Mouse (Mus musculus): Measurements from ENCODE around the gene Smyd4. TPM values are rescaled to one million over a fixed set of nuclear protein-coding genes. Genes with fewer than 3 reads are reported as not detected.

The Smyd4 gene
- polyA plus RNA-seq, 1 experiment, result not detected

DNA sequence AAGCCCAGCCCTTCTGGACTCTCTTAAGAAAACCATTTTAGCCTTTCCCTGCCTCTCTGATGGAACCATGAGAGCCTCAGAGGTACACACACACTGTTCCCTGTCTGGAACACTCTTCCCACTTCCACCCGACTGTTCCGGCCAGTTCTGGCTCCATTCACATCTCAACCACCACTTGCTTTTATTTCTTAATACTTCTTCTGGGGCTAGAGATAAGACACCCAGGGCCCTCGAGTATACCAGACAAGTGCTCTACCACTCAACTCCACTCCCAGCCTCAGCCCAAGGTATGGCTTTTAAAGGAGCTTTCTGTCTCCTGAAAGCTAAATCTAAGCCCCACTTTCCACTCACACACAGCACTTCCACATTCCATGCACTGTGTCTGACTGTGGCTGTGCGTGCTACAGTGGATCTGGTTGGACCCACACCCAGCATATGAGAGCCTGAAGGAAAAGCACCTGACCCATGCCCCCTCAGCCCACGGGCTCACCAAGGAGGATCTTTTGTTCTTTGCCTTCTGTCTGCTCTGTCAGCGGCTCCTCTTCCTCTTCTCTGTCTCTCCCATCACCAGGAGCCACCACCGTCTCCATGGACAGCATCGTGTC, 102.2 kb downstream of the Smyd4 start:
- 85% methylated on average over 8 of the region's 8 CpGs for WGBS
- H3K4me3 ChIP-seq (ENCODE audit: insufficient read depth, low read depth, low read length), result no peak overlapping the region
- TF ChIP-seq CTCF (IDR thresholded peaks at IDR 0.05; ENCODE audit: insufficient read depth, low read depth, low read length) (no peak), POLR2A (IDR thresholded peaks at IDR 0.05; ENCODE audit: insufficient read depth, low read depth, low read length) (no peak)
- no peak overlapping the region for H3K27ac ChIP-seq (ENCODE audit: insufficient read depth, low read depth, low read length)
- peaks cover 44% of the 10 kb centered on the region for H3K4me1 ChIP-seq (ENCODE audit: control insufficient read depth, insufficient read depth, low read length)

- Histone ChIP-seq H3K4me1 (ENCODE audit: control insufficient read depth, insufficient read depth, low read length) (peaks cover 44% of the 10 kb centered on the region), H3K27ac (ENCODE audit: insufficient read depth, low read depth, low read length) (no peak overlapping the region), H3K4me3 (ENCODE audit: insufficient read depth, low read depth, low read length) (no peak overlapping the region)
- TF ChIP-seq CTCF (IDR thresholded peaks at IDR 0.05; ENCODE audit: insufficient read depth, low read depth, low read length), result no peak
- no peak for TF ChIP-seq POLR2A (IDR thresholded peaks at IDR 0.05; ENCODE audit: insufficient read depth, low read depth, low read length)
- WGBS, result 93% methylated on average over 15 of the region's 15 CpGs
Measured at GRCm38 (mm10) chr11:75450936-75451335, 102.7 kb downstream of the Smyd4 start.

DNA sequence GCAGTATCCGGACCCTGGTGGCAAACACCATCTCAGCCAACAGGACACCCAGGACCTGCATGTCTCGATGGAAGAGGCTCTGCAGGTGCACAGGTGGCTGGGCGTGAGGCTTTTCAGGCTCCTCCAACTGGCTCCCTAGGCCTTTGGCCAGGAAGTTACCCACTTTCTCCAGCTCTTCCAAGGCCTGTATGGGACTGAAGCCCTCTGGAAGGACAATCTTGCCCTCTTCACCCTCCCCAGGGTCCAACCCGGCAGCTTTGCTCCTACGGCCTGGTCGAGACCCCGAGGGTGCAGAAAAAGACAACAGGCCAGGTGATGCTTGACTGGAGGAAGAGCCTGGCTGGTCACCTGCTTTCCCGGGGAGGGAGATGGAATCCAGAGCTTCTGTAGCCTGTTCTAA, 103.8 kb downstream of the Smyd4 start:
- Histone ChIP-seq H3K27ac (ENCODE audit: insufficient read depth, low read depth, low read length) (no peak overlapping the region), H3K4me3 (ENCODE audit: insufficient read depth, low read depth, low read length) (no peak overlapping the region), H3K4me1 (ENCODE audit: control insufficient read depth, insufficient read depth, low read length) (peaks cover 46% of the 10 kb centered on the region)
- 93% methylated on average over 8 of the region's 8 CpGs for WGBS
- TF ChIP-seq POLR2A (IDR thresholded peaks at IDR 0.05; ENCODE audit: insufficient read depth, low read depth, low read length) (no peak), CTCF (IDR thresholded peaks at IDR 0.05; ENCODE audit: insufficient read depth, low read depth, low read length) (no peak)

- H3K4me1 ChIP-seq (ENCODE audit: control insufficient read depth, insufficient read depth, low read length), result peaks cover 46% of the 10 kb centered on the region
- WGBS, result 94% methylated on average over 31 of the region's 31 CpGs
- H3K4me3 ChIP-seq (ENCODE audit: insufficient read depth, low read depth, low read length), result no peak overlapping the region
- no peak overlapping the region for H3K27ac ChIP-seq (ENCODE audit: insufficient read depth, low read depth, low read length)
- TF ChIP-seq POLR2A (IDR thresholded peaks at IDR 0.05; ENCODE audit: insufficient read depth, low read depth, low read length), result no peak
- no peak for TF ChIP-seq CTCF (IDR thresholded peaks at IDR 0.05; ENCODE audit: insufficient read depth, low read depth, low read length)
Measured at GRCm38 (mm10) chr11:75452812-75453557, 104.8 kb downstream of the Smyd4 start.

DNA sequence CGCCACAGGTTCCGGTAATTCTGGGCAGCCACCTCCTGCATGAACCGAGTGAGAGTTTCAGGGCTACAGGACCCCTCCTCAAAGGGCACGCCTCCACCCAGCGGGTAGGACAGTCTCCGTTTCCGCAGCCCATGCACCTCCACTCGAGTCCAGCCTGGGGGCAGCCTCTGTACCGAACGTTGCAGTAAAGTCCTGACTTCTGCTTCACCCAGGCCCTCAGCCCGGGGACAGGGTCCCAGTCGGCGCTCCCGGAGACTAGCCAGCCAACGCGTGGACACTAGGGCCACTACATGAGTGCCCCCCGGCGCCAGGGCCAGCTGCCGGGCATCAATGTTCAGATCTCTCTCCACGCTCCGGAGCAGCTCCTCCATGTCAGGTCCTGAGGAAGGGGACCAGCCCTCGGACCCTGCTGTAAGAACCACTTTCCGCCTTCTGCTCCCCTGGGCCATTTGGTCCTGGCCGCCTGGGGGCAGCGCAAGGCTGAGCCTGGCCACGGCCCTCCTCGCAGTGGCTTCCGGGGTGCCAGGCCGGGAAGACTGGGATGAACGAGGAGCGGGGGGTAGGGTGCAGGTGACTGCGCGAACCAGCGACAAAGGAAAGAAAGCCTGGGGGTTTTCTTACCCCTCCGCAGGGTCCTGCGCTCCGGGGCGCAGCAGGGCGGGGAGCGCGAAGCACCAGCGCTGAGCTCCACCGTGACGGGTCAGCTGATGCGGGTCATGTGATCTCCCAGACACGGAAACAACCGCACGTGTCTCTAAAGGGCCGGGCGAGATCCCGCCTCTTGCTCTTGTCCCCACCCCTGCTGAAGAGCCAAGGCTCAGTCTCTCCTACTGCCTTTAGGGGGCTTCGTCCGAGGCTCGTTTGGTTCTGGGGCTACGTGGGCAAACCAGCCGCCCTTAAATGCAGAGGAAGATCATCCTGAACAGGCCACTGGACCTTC, 106.0 kb downstream of the Smyd4 start, which contains the start of gene Wdr81:
Wdr81 (minus strand) TSS at position 727 of the 940 bp plus-strand sequence.
- 0 out of 2 replicates have a peak within 1 kb of the TSS, but pooled peaks have one; percentile 3 for H3K27ac ChIP-seq (ENCODE audit: insufficient read depth, low read depth, low read length)
- H3K4me3 ChIP-seq (ENCODE audit: insufficient read depth, low read depth, low read length), result peak within 1 kb of the TSS; percentile 71
- 1% methylated on average over 56 of the region's 56 CpGs for WGBS
- peaks cover 47% of the 10 kb centered on the region for H3K4me1 ChIP-seq (ENCODE audit: control insufficient read depth, insufficient read depth, low read length)
- TF ChIP-seq CTCF (IDR thresholded peaks at IDR 0.05; ENCODE audit: insufficient read depth, low read depth, low read length) (peak; percentile 28; the same call in 1 of the 2 replicates), POLR2A (IDR thresholded peaks at IDR 0.05; ENCODE audit: insufficient read depth, low read depth, low read length) (peak; percentile 72)

Other genes starting within 250 kb of the Smyd4 start
- not detected in 2 replicates for gene Hic1, start 178.9 kb upstream of the Smyd4 start, polyA plus RNA-seq (2012; ENCODE audit: insufficient read depth, insufficient read length, low replicate concordance, missing spikeins)
- not detected in 2 replicates for gene Ovca2, start 169.6 kb upstream of the Smyd4 start, polyA plus RNA-seq (2012; ENCODE audit: insufficient read depth, insufficient read length, low replicate concordance, missing spikeins)
- not detected in 2 replicates for gene Dph1, start 157.2 kb upstream of the Smyd4 start, polyA plus RNA-seq (2012; ENCODE audit: insufficient read depth, insufficient read length, low replicate concordance, missing spikeins)
- not detected in 2 replicates for gene Rtn4rl1, start 154.7 kb upstream of the Smyd4 start, polyA plus RNA-seq (2012; ENCODE audit: insufficient read depth, insufficient read length, low replicate concordance, missing spikeins)
- not detected in 2 replicates for gene Rpa1, start 109 bp upstream of the Smyd4 start, polyA plus RNA-seq (2012; ENCODE audit: insufficient read depth, insufficient read length, low replicate concordance, missing spikeins)
- gene Serpinf1, start 74.3 kb downstream of the Smyd4 start, polyA plus RNA-seq (2012; ENCODE audit: insufficient read depth, insufficient read length, low replicate concordance, missing spikeins), result not detected in 2 replicates
- not detected in 2 replicates for gene Serpinf2, start 91.2 kb downstream of the Smyd4 start, polyA plus RNA-seq (2012; ENCODE audit: insufficient read depth, insufficient read length, low replicate concordance, missing spikeins)
- gene Wdr81, start 106.3 kb downstream of the Smyd4 start, polyA plus RNA-seq (2012; ENCODE audit: insufficient read depth, insufficient read length, low replicate concordance, missing spikeins), result not detected in 2 replicates
- gene Tlcd2, start 113.3 kb downstream of the Smyd4 start, polyA plus RNA-seq (2012; ENCODE audit: insufficient read depth, insufficient read length, low replicate concordance, missing spikeins), result not detected in 2 replicates
- 102 and 148 TPM in 2 replicates for gene Prpf8, start 138.4 kb downstream of the Smyd4 start, polyA plus RNA-seq (2012; ENCODE audit: insufficient read depth, insufficient read length, low replicate concordance, missing spikeins)
- gene Rilp, start 161.7 kb downstream of the Smyd4 start, polyA plus RNA-seq (2012; ENCODE audit: insufficient read depth, insufficient read length, low replicate concordance, missing spikeins), result not detected in 2 replicates
- gene Scarf1, start 165.1 kb downstream of the Smyd4 start, polyA plus RNA-seq (2012; ENCODE audit: insufficient read depth, insufficient read length, low replicate concordance, missing spikeins), result not detected in 2 replicates
- gene Slc43a2, start 183.3 kb downstream of the Smyd4 start, polyA plus RNA-seq (2012; ENCODE audit: insufficient read depth, insufficient read length, low replicate concordance, missing spikeins), result 363 TPM in 1 of 2 replicates, not detected in the other
- 209 and 678 TPM in 2 replicates for gene Pitpna, start 239.7 kb downstream of the Smyd4 start, polyA plus RNA-seq (2012; ENCODE audit: insufficient read depth, insufficient read length, low replicate concordance, missing spikeins)